Mouse (Mus musculus) heart, embryonic 11.5 days (tissue): ENCODE data around the gene Olfr701. TPM values are rescaled to one million over a fixed set of nuclear protein-coding genes. Genes with fewer than 3 reads are reported as not detected.

Experiments used
- ATAC-seq: fragments of 200-750 bp; cut with Nextera tagmentation; replicated peaks from 2 replicates; pipeline ENCODE4 v1.8.0; 2017; ENCODE audit warnings: moderate library complexity; ENCODE audit not compliant: insufficient number of reproducible peaks, low FRiP score, low TSS enrichment
- H3K27ac ChIP-seq: fragments of 300-500 bp; sonication (generic); 2 replicates; pipeline ENCODE4 v1.5.1; 2014; ENCODE audit warnings: mild to moderate bottlenecking, low read depth, low read length
- H3K27me3 ChIP-seq: fragments of 300-500 bp; sonication (generic); 2 replicates; pipeline ENCODE4 v1.6.1; 2014; ENCODE audit warnings: mild to moderate bottlenecking, low read length, mixed read lengths; ENCODE audit not compliant: control insufficient read depth, insufficient read depth
- H3K36me3 ChIP-seq: fragments of 300-500 bp; sonication (generic); 2 replicates; pipeline ENCODE4 v1.6.1; 2014; ENCODE audit warnings: mild to moderate bottlenecking, low read length, moderate library complexity, mixed read lengths; ENCODE audit not compliant: control insufficient read depth, insufficient read depth
- H3K4me1 ChIP-seq: fragments of 300-500 bp; sonication (generic); 2 replicates; pipeline ENCODE4 v1.6.1; 2014; ENCODE audit warnings: low read length; ENCODE audit not compliant: control insufficient read depth, insufficient read depth
- H3K4me2 ChIP-seq: fragments of 300-500 bp; sonication (generic); 2 replicates; pipeline ENCODE4 v1.6.1; 2014; ENCODE audit warnings: mild to moderate bottlenecking, moderate library complexity
- H3K4me3 ChIP-seq: fragments of 300-500 bp; sonication (generic); 2 replicates; pipeline ENCODE4 v1.5.1; 2014; ENCODE audit warnings: low read depth, low read length
- H3K9ac ChIP-seq: fragments of 300-500 bp; sonication (generic); 2 replicates; pipeline ENCODE4 v1.6.1; 2014; ENCODE audit warnings: mild to moderate bottlenecking, low read depth, low read length, moderate library complexity
- H3K9me3 ChIP-seq: fragments of 300-500 bp; sonication (generic); replicated peaks from 2 replicates; pipeline ENCODE4 v1.6.1; 2016; ENCODE audit warnings: low read length; ENCODE audit not compliant: control insufficient read depth
- WGBS: fragments of 180-500 bp; shearing (Covaris S2); extraction: QIAGEN DNeasy Blood & Tissue Kit; methylation state at CpG from one replicate; pipeline ENCODE4 v1.1.7; 2014; ENCODE audit not compliant: insufficient replicate concordance; 5-methylcytosine and 5-hydroxymethylcytosine counted together
- polyA plus RNA-seq: library from polyadenylated mRNA; unstranded; fragments of >200 nt; fragmentation: Nextera tagmentation; extraction: Ambion mirVana; gene quantifications from 2 replicates; pipeline ENCODE4 v1.2.1, GENCODE M21; 2014

The Olfr701 gene
- not detected in 2 replicates for polyA plus RNA-seq

DNA sequence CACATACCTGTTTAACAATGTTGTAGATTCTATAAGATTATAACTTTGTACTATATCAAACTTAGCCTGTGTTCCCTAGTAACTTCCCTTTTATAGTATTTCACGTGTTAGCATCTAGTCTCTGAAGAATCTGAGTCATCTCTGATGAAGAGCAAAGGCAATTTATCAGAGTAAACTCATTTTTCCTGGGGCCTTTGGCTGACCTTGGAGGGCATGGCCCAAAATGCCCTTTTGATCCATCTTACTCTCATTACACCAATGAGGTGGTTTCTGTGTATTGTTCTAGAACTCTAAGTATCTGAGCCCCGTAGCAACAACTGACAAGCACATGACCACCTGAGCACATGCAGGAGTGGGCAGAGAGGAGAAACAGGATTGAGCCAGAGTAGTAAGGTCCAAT is at the start of gene Olfr701:
Gene Olfr701 (plus strand): TSS at position 301 of the 400 bp plus-strand sequence.
- WGBS = 78% methylated on average over 2 of the region's 2 CpGs
- no peak within 1 kb of the TSS for H3K4me2 ChIP-seq
- no peak for ATAC-seq
- no peaks in the 10 kb centered on the region for H3K4me1 ChIP-seq
- H3K36me3 ChIP-seq = no peaks in the 10 kb centered on the region
- no peak within 1 kb of the TSS for H3K27ac ChIP-seq
- no peaks in the 10 kb centered on the region for H3K27me3 ChIP-seq
- no peak within 1 kb of the TSS for H3K4me3 ChIP-seq
- H3K9me3 ChIP-seq = no peaks in the 10 kb centered on the region
- no peak within 1 kb of the TSS for H3K9ac ChIP-seq

DNA sequence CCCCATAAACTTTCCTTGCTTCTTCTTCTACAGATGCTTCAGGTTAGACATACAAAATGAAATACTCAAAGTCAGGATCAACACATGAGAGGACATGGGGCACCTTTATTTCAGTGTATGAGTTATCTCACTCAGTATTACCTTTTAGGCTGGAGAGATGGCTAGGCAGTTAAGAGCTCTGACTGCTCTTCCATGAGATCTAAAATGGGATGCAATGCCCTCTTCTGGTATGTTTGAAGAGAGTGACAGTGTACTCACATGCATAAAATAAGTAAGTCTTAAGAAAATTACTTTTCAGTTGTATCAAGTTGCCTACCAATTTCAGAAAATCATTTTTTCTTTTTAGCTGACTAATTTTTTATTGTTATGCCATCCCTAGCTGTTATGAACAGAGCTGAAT is 25.6 kb upstream of the Olfr701 start:
- Histone ChIP-seq H3K27me3 (no peaks in the 10 kb centered on the region), H3K27ac (no peak overlapping the region), H3K4me1 (no peaks in the 10 kb centered on the region), H3K4me2 (no peak overlapping the region), H3K9me3 (no peaks in the 10 kb centered on the region), H3K36me3 (no peaks in the 10 kb centered on the region), H3K4me3 (no peak overlapping the region), H3K9ac (no peak overlapping the region)
- no peak for ATAC-seq

DNA sequence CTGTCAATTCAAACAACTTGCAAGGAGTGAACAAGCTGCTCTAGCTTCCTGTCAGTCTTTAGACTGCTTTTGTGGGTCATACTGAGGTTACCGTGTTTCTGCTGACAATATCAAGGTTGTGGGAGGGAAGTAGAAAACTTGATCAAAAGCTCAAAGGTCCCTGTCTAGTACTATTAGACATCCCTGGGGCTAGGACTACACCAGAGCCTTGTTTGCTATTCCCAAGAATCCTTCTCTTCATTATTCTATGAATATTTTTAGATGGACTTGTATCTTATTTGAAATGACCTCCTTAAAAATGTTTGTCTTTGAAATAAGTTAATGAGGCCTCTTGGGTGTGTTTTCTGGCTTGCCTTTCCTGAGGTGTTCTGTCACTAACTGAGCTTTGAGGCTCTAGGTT is 20.8 kb upstream of the Olfr701 start, which contains the start of gene Olfr699:
Gene Olfr699 (minus strand): TSS at position 101 of the 400 bp plus-strand sequence.
- ATAC-seq = no peak
- Histone ChIP-seq H3K9me3 (no peaks in the 10 kb centered on the region; the same call in 1 of the 2 replicates), H3K27me3 (no peaks in the 10 kb centered on the region), H3K36me3 (no peaks in the 10 kb centered on the region), H3K27ac (no peak within 1 kb of the TSS), H3K9ac (no peak within 1 kb of the TSS), H3K4me1 (no peaks in the 10 kb centered on the region), H3K4me2 (no peak within 1 kb of the TSS), H3K4me3 (no peak within 1 kb of the TSS)
- 68% methylated on average over 1 of the region's 1 CpGs for WGBS

DNA sequence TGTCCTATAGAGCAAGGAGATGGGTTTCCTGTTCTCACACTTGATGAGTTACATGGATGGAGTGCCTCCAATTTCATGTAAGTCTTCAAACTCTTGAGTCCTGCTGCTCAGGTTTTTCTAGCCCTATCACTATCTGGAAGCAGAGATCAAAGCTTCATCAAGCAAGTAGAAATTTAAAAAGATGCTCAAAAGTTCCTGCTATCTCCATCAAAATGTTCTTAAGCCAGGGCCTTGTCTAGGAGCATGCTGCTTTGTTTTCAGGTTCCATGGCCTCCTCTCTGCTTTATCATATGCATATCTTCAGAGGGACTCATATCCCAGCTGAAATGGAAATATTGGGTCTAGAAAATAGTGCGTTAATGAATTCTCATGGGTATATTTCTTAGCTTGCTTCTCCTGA is 5.2 kb upstream of the Olfr701 start, which contains the start of gene Olfr700:
Gene Olfr700 (minus strand): TSS at position 101 of the 400 bp plus-strand sequence.
- Histone ChIP-seq H3K36me3 (no peaks in the 10 kb centered on the region), H3K27me3 (no peaks in the 10 kb centered on the region), H3K4me2 (no peak within 1 kb of the TSS), H3K9ac (no peak within 1 kb of the TSS), H3K9me3 (no peaks in the 10 kb centered on the region), H3K27ac (no peak within 1 kb of the TSS), H3K4me3 (no peak within 1 kb of the TSS), H3K4me1 (no peaks in the 10 kb centered on the region)
- ATAC-seq = no peak
- WGBS = 79% methylated on average over 1 of the region's 1 CpGs

- no peaks in the 10 kb centered on the region for H3K4me1 ChIP-seq
- WGBS = 47% methylated on average over 2 of the region's 2 CpGs
- H3K27ac ChIP-seq = no peak overlapping the region
- no peak overlapping the region for H3K9ac ChIP-seq
- no peak overlapping the region for H3K4me3 ChIP-seq
- no peak overlapping the region for H3K4me2 ChIP-seq
- ATAC-seq = no peak
- no peaks in the 10 kb centered on the region for H3K27me3 ChIP-seq
- no peaks in the 10 kb centered on the region for H3K9me3 ChIP-seq
- H3K36me3 ChIP-seq = no peaks in the 10 kb centered on the region
These were observed 1.8 kb downstream of the Olfr701 start for GRCm38 (mm10) chr7:106815775-106816174.

DNA sequence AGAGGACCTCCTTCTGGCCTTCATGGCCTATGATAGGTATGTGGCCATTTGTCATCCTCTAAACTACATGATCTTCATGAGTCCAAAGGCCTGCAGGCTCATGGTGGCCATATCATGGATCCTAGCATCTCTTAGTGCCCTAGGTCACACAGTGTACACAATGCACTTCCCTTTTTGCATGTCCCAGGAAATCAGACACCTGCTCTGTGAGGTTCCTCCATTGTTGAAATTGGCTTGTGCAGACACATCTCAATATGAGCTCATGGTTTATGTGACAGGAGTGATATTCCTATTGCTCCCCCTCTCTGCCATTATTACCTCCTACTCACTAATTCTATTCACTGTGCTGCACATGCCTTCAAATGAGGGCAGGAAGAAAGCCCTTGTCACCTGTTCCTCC is 4.5 kb downstream of the Olfr701 start:
- no peak overlapping the region for H3K4me3 ChIP-seq
- H3K4me2 ChIP-seq = no peak overlapping the region
- H3K27me3 ChIP-seq = no peaks in the 10 kb centered on the region
- H3K27ac ChIP-seq = no peak overlapping the region
- H3K36me3 ChIP-seq = no peaks in the 10 kb centered on the region
- no peak overlapping the region for H3K9ac ChIP-seq
- ATAC-seq = no peak
- H3K4me1 ChIP-seq = no peaks in the 10 kb centered on the region
- H3K9me3 ChIP-seq = no peaks in the 10 kb centered on the region

DNA sequence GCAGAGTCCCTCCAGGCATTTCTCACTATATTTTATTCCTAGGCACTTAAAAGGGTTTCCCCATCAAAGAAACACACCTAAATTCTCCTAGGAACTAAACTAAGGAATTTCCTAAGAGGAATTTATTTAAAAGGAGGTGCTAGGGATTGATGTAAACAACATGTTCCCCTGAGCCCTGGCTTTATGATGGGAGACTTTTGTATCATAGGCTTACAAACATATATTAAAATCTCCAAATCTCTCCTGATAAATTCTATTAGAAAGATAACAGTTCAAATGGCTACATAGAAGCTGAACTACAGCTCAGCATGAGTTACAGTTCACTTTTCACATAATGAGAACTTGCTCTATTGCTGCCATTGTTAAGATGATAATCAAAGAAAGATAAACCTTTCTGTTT is 19.9 kb downstream of the Olfr701 start, which contains the start of gene Olfr702:
Gene Olfr702 (minus strand): TSS at position 101 of the 400 bp plus-strand sequence.
- Histone ChIP-seq H3K4me3 (no peak within 1 kb of the TSS), H3K27me3 (no peaks in the 10 kb centered on the region), H3K4me2 (no peak within 1 kb of the TSS), H3K36me3 (no peaks in the 10 kb centered on the region), H3K4me1 (no peaks in the 10 kb centered on the region), H3K27ac (no peak within 1 kb of the TSS), H3K9me3 (no peaks in the 10 kb centered on the region), H3K9ac (no peak within 1 kb of the TSS)
- no peak for ATAC-seq

DNA sequence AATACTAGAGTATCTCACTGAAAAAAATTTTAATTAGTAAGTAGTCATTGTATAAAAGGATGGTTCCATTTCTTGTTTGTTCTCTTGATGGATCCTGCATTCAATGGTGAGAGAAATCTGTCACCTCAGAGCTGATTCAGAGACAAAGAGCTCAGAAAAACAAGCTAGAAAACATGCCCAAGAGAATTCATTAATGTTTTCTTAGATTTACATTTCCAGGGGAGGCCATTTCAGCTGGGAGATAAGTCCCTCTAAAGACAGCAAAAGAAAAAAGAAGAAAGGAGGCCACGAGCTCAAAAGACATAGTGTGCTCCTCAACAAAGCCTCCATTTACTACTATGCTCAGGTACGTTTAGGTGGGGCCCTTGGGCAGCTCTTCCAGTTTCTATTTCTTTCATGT is 29.1 kb downstream of the Olfr701 start, which contains the start of gene Olfr703:
Gene Olfr703 (plus strand): TSS at position 301 of the 400 bp plus-strand sequence.
- Histone ChIP-seq H3K9ac (no peak within 1 kb of the TSS), H3K4me2 (no peak within 1 kb of the TSS), H3K9me3 (no peaks in the 10 kb centered on the region), H3K27me3 (no peaks in the 10 kb centered on the region), H3K4me3 (no peak within 1 kb of the TSS), H3K27ac (no peak within 1 kb of the TSS), H3K36me3 (no peaks in the 10 kb centered on the region), H3K4me1 (no peaks in the 10 kb centered on the region)
- no peak for ATAC-seq
- 61% methylated on average over 2 of the region's 2 CpGs for WGBS

DNA sequence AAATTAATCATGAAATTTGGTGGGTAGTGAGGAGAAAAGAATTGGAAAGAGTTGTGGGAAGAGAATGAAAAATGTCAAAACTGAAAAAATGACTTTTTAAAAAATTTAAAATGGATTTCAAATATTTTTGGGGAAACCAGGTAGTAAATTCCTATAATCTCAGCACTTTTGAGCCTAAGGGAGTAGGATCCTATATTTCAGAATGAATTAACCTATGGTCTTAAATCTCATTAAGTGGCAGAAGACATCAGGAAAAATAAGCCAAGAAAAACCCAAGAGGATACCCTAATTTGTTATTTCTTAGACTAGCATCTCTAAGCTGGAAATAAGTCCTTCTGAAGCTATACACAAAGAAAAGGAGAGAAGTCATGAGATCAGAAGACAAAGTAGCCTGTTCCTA is 49.0 kb downstream of the Olfr701 start, which contains the start of gene Olfr704:
Gene Olfr704 (plus strand): TSS at position 301 of the 400 bp plus-strand sequence.
- no peaks in the 10 kb centered on the region for H3K27me3 ChIP-seq
- H3K4me1 ChIP-seq = no peaks in the 10 kb centered on the region
- H3K4me3 ChIP-seq = no peak within 1 kb of the TSS
- no peak within 1 kb of the TSS for H3K27ac ChIP-seq
- no peaks in the 10 kb centered on the region for H3K9me3 ChIP-seq
- no peak within 1 kb of the TSS for H3K9ac ChIP-seq
- ATAC-seq = no peak
- H3K36me3 ChIP-seq = no peaks in the 10 kb centered on the region
- no peak within 1 kb of the TSS for H3K4me2 ChIP-seq
